Mouse (Mus musculus): ENCODE data around the gene Tbk1. TPM values are rescaled to one million over a fixed set of nuclear protein-coding genes. Genes with fewer than 3 reads are reported as not detected.

Tbk1 gene
- polyA plus RNA-seq, 1 experiment, result 39.0 TPM

GRCm38 (mm10) chr10:121528470-121528869 lies 58.1 kb downstream of the Tbk1 start:
- Histone ChIP-seq H3K4me1 (ENCODE audit: control insufficient read depth, insufficient read depth, low read length) (peaks cover 4% of the 10 kb centered on the region), H3K27ac (ENCODE audit: insufficient read depth, low read length) (no peak overlapping the region), H3K4me3 (ENCODE audit: insufficient read depth, low read length) (no peak overlapping the region)
- no peak for TF ChIP-seq CTCF (IDR thresholded peaks at IDR 0.05; ENCODE audit: borderline replicate concordance, insufficient read depth, low read length)
- no peak for TF ChIP-seq POLR2A (IDR thresholded peaks at IDR 0.05; ENCODE audit: low read depth, low read length)

GRCm38 (mm10) chr10:121527114-121527513 lies 59.5 kb downstream of the Tbk1 start:
- Histone ChIP-seq H3K4me1 (ENCODE audit: control insufficient read depth, insufficient read depth, low read length) (peaks cover 4% of the 10 kb centered on the region), H3K4me3 (ENCODE audit: insufficient read depth, low read length) (no peak overlapping the region), H3K27ac (ENCODE audit: insufficient read depth, low read length) (no peak overlapping the region)
- no peak for TF ChIP-seq CTCF (IDR thresholded peaks at IDR 0.05; ENCODE audit: borderline replicate concordance, insufficient read depth, low read length)
- TF ChIP-seq POLR2A (IDR thresholded peaks at IDR 0.05; ENCODE audit: low read depth, low read length), result no peak

- no peak for TF ChIP-seq POLR2A (IDR thresholded peaks at IDR 0.05; ENCODE audit: low read depth, low read length)
- no peak for TF ChIP-seq CTCF (IDR thresholded peaks at IDR 0.05; ENCODE audit: borderline replicate concordance, insufficient read depth, low read length)
- H3K4me1 ChIP-seq (ENCODE audit: control insufficient read depth, insufficient read depth, low read length), result 0 out of 2 replicates have a peak, but pooled peaks cover 9% of the 10 kb centered on the region
- H3K27ac ChIP-seq (ENCODE audit: insufficient read depth, low read length), result no peak overlapping the region
- no peak overlapping the region for H3K4me3 ChIP-seq (ENCODE audit: insufficient read depth, low read length)
These were observed 65.5 kb downstream of the Tbk1 start for GRCm38 (mm10) chr10:121520923-121521585.

- no peak overlapping the region for H3K4me3 ChIP-seq (ENCODE audit: insufficient read depth, low read length)
- TF ChIP-seq CTCF (IDR thresholded peaks at IDR 0.05; ENCODE audit: borderline replicate concordance, insufficient read depth, low read length), result no peak
- H3K4me1 ChIP-seq (ENCODE audit: control insufficient read depth, insufficient read depth, low read length), result 0 out of 2 replicates have a peak, but pooled peaks cover 9% of the 10 kb centered on the region
- H3K27ac ChIP-seq (ENCODE audit: insufficient read depth, low read length), result no peak overlapping the region
These were observed 66.9 kb downstream of the Tbk1 start for GRCm38 (mm10) chr10:121519710-121520109.

GRCm38 (mm10) chr10:121516008-121516600 lies 70.5 kb downstream of the Tbk1 start:
- Histone ChIP-seq H3K27ac (ENCODE audit: insufficient read depth, low read length) (no peak overlapping the region), H3K4me3 (ENCODE audit: insufficient read depth, low read length) (no peak overlapping the region), H3K4me1 (ENCODE audit: control insufficient read depth, insufficient read depth, low read length) (0 out of 2 replicates have a peak, but pooled peaks cover 7% of the 10 kb centered on the region)
- TF ChIP-seq POLR2A (IDR thresholded peaks at IDR 0.05; ENCODE audit: low read depth, low read length), result no peak
- peak; percentile 72; the same call in 1 of the 2 replicates for TF ChIP-seq CTCF (IDR thresholded peaks at IDR 0.05; ENCODE audit: borderline replicate concordance, insufficient read depth, low read length)

- TF ChIP-seq CTCF (IDR thresholded peaks at IDR 0.05; ENCODE audit: borderline replicate concordance, insufficient read depth, low read length), result no peak
- TF ChIP-seq POLR2A (IDR thresholded peaks at IDR 0.05; ENCODE audit: low read depth, low read length), result no peak
- Histone ChIP-seq H3K4me3 (ENCODE audit: insufficient read depth, low read length) (no peak overlapping the region), H3K27ac (ENCODE audit: insufficient read depth, low read length) (no peak overlapping the region), H3K4me1 (ENCODE audit: control insufficient read depth, insufficient read depth, low read length) (peaks cover 4% of the 10 kb centered on the region; the same call in 1 of the 2 replicates)
These were observed 76.6 kb downstream of the Tbk1 start for GRCm38 (mm10) chr10:121509751-121510643.

- Histone ChIP-seq H3K27ac (ENCODE audit: insufficient read depth, low read length) (no peak overlapping the region), H3K4me3 (ENCODE audit: insufficient read depth, low read length) (no peak overlapping the region), H3K4me1 (ENCODE audit: control insufficient read depth, insufficient read depth, low read length) (peaks cover 4% of the 10 kb centered on the region; the same call in 1 of the 2 replicates)
- TF ChIP-seq POLR2A (IDR thresholded peaks at IDR 0.05; ENCODE audit: low read depth, low read length) (no peak), CTCF (IDR thresholded peaks at IDR 0.05; ENCODE audit: borderline replicate concordance, insufficient read depth, low read length) (no peak)
These were observed 78.6 kb downstream of the Tbk1 start for GRCm38 (mm10) chr10:121507755-121508544.

GRCm38 (mm10) chr10:121506731-121507583 lies 79.6 kb downstream of the Tbk1 start:
- TF ChIP-seq POLR2A (IDR thresholded peaks at IDR 0.05; ENCODE audit: low read depth, low read length), result no peak
- TF ChIP-seq CTCF (IDR thresholded peaks at IDR 0.05; ENCODE audit: borderline replicate concordance, insufficient read depth, low read length), result no peak
- no peak overlapping the region for H3K27ac ChIP-seq (ENCODE audit: insufficient read depth, low read length)
- H3K4me1 ChIP-seq (ENCODE audit: control insufficient read depth, insufficient read depth, low read length), result peaks cover 4% of the 10 kb centered on the region; the same call in 1 of the 2 replicates
- no peak overlapping the region for H3K4me3 ChIP-seq (ENCODE audit: insufficient read depth, low read length)

All from embryonic fibroblast, embryonic 13.5 days (primary cell).